In the genomic region with DNA sequence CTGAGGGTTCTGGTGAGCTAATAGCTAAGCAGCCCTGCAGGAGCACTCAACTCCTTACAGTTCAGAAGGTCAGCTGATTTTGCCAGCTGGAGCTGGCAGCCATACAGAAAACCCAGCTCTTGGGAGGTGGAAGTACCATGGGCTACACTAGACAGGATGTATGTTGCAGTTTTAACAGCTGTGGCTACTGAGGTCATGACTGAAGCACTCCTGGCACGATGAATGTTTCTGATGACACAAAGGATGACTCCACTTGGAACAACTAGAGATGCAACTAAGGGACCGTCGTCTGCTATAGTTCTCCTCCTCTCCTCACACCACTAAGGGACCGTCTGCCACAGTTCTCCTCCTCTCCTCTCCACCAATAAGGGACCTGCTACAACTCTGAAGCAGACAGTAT, we compare ENCODE assay signal across 8 mouse cellular contexts. TPM values are rescaled to one million over a fixed set of nuclear protein-coding genes. Genes with fewer than 3 reads are reported as not detected.
DNase-seq lines count a peak whose midpoint lies in the region; ATAC-seq and TF ChIP-seq lines count a peak whose summit lies in the region.

No protein-coding gene starts in this region.

- H3K4me2 ChIP-seq in kidney, postnatal 0 days (ENCODE audit: low read length): no peak overlapping the region
- no peak overlapping the region for H3K4me2 ChIP-seq in forebrain, embryonic 11.5 days (ENCODE audit: low read depth, low read length, severe bottlenecking)

- peaks cover 21% of the 10 kb centered on the region; the same call in 1 of the 2 replicates for H3K36me3 ChIP-seq in kidney, postnatal 0 days (ENCODE audit: insufficient read depth, low read length)
- no peaks in the 10 kb centered on the region for H3K36me3 ChIP-seq in forebrain, embryonic 11.5 days (ENCODE audit: control insufficient read depth, insufficient read depth, low read length)

- TF ChIP-seq CTCF in layer of hippocampus, adult 2 months (conservative IDR thresholded peaks at IDR 0.05): no peak
- no peak for TF ChIP-seq CTCF in kidney, postnatal 0 days (IDR thresholded peaks at IDR 0.05; ENCODE audit: low read depth)

- no peaks in the 10 kb centered on the region for H3K9me3 ChIP-seq in kidney, postnatal 0 days (replicated peaks; ENCODE audit: low read length)
- no peaks in the 10 kb centered on the region for H3K9me3 ChIP-seq in forebrain, embryonic 11.5 days (ENCODE audit: control insufficient read depth, low read length)

- H3K27ac ChIP-seq in layer of hippocampus, adult 2 months: peak overlapping the region; percentile 4; the same call in 1 of the 2 replicates
- H3K27ac ChIP-seq in kidney, postnatal 0 days: no peak overlapping the region
- H3K27ac ChIP-seq in forebrain, embryonic 11.5 days (ENCODE audit: low read depth, low read length): no peak overlapping the region

- ATAC-seq in kidney, postnatal 0 days (replicated peaks; ENCODE audit: low FRiP score, low read depth): no peak
- no peak for ATAC-seq in granulocyte monocyte progenitor cell, adult 5-6 weeks (replicated peaks; ENCODE audit: poor library complexity, severe bottlenecking)
- ATAC-seq in forebrain, embryonic 11.5 days (replicated peaks; ENCODE audit: low FRiP score): no peak

- WGBS in kidney, postnatal 0 days: 66% methylated on average over 4 of the region's 4 CpGs
- WGBS in forebrain, embryonic 11.5 days: 81% methylated on average over 4 of the region's 4 CpGs

- no peak overlapping the region; the same call in 1 of the 2 replicates for H3K4me3 ChIP-seq in layer of hippocampus, adult 2 months
- H3K4me3 ChIP-seq in kidney, postnatal 0 days (replicated peaks; ENCODE audit: low read depth, low read length): no peak overlapping the region
- H3K4me3 ChIP-seq in forebrain, embryonic 11.5 days (ENCODE audit: low read depth, low read length): no peak overlapping the region

- no peak overlapping the region for H3K9ac ChIP-seq in kidney, postnatal 0 days (ENCODE audit: low read depth, low read length)
- no peak overlapping the region for H3K9ac ChIP-seq in forebrain, embryonic 11.5 days (ENCODE audit: low read length)

- 0 out of 2 replicates have a peak, but pooled peaks cover 8% of the 10 kb centered on the region for H3K4me1 ChIP-seq in kidney, postnatal 0 days (replicated peaks; ENCODE audit: insufficient read depth, low read length)
- peaks cover 9% of the 10 kb centered on the region; the same call in 1 of the 2 replicates for H3K4me1 ChIP-seq in forebrain, embryonic 11.5 days (replicated peaks; ENCODE audit: control insufficient read depth, insufficient read depth, low read length)

- H3K27me3 ChIP-seq in kidney, postnatal 0 days (ENCODE audit: insufficient read depth, low read length): no peaks in the 10 kb centered on the region
- no peaks in the 10 kb centered on the region for H3K27me3 ChIP-seq in forebrain, embryonic 11.5 days (ENCODE audit: control insufficient read depth, insufficient read depth, low read length)

- no peak for DNase-seq in layer of hippocampus, adult 2 months (ENCODE audit: low spot score in 2 of 2)
- no peak for DNase-seq in layer of hippocampus, adult 11-12 months (ENCODE audit: low spot score)
- DNase-seq in ES-CJ7 (ENCODE audit: low read depth, low spot score) (peak; percentile 65), adipocyte (ENCODE audit: low spot score) (peak; percentile 63)
- peak; percentile 24 for DNase-seq in kidney, postnatal 0 days (ENCODE audit: low spot score)
- no peak for DNase-seq in frontal cortex, adult 2 months (ENCODE audit: extremely low spot score in 1 of 2, low spot score in 1 of 2)
- DNase-seq in forebrain, embryonic 11.5 days (ENCODE audit: low spot score): no peak

RNA-seq across cellular contexts. Expression of a gene that starts 2.4 kb away (rescaled TPM):
- total RNA-seq in layer of hippocampus, adult 2 months (2021): 10 to 100 TPM; 24.1 to 27.4 TPM
- polyA plus RNA-seq in kidney, postnatal 0 days (2015; fragmentation: Nextera tagmentation; extraction: Ambion mirVana): 13.9 and 15.3 TPM in 2 replicates
- 22.9 and 23.5 TPM in 2 replicates for polyA plus RNA-seq in frontal cortex, adult 2 months (2012; rRNA removed)
- 8.5 and 9.9 TPM in 2 replicates for total RNA-seq in granulocyte monocyte progenitor cell, adult 5-6 weeks (2014; fragmentation: Nextera tagmentation)
- total RNA-seq in granulocyte monocyte progenitor cell, adult 5-6 weeks (2017): 10.4 and 10.7 TPM in 2 replicates
- polyA plus RNA-seq in forebrain, embryonic 11.5 days (2014; fragmentation: Nextera tagmentation; extraction: Ambion mirVana): 21.0 and 23.7 TPM in 2 replicates

RNA-seq across cellular contexts. Expression of a gene that starts 34.8 kb away (rescaled TPM):
- total RNA-seq in layer of hippocampus, adult 2 months (2021): 10 to 100 TPM; 13.9 to 14.8 TPM
- 3.5 and 3.8 TPM in 2 replicates for polyA plus RNA-seq in kidney, postnatal 0 days (2015; fragmentation: Nextera tagmentation; extraction: Ambion mirVana)
- 16.0 and 17.5 TPM in 2 replicates for polyA plus RNA-seq in frontal cortex, adult 2 months (2012; rRNA removed)
- 23.7 and 32.0 TPM in 2 replicates for total RNA-seq in granulocyte monocyte progenitor cell, adult 5-6 weeks (2014; fragmentation: Nextera tagmentation)
- 8.6 and 20.6 TPM in 2 replicates for total RNA-seq in granulocyte monocyte progenitor cell, adult 5-6 weeks (2017)
- polyA plus RNA-seq in forebrain, embryonic 11.5 days (2014; fragmentation: Nextera tagmentation; extraction: Ambion mirVana): 9.2 and 10.6 TPM in 2 replicates

Comparison
In these comparisons a context has a peak if more than half of its experiments do, and no peak if none do; other contexts are left out.
1. DNase-seq: peak in ES-CJ7 (single experiment), adipocyte (single experiment) and kidney, postnatal 0 days (single experiment); none in layer of hippocampus, adult 2 months (0 of 2), layer of hippocampus, adult 11-12 months (single experiment), frontal cortex, adult 2 months (0 of 2) and forebrain, embryonic 11.5 days (single experiment).